Mouse (Mus musculus): Measurements from ENCODE around the gene Plcl1. TPM values are rescaled to one million over a fixed set of nuclear protein-coding genes. Genes with fewer than 3 reads are reported as not detected.

The Plcl1 gene
- total RNA-seq, 4 experiments from 2014 or later = 4.7 to 9.0 (median 6.6) TPM

GRCm38 (mm10) chr1:55618617-55619286 is 213.0 kb downstream of the Plcl1 start:
- DNase-seq = peak; percentile 29

- DNase-seq = no peak
These were observed 225.8 kb downstream of the Plcl1 start for GRCm38 (mm10) chr1:55631496-55631895.

GRCm38 (mm10) chr1:55632024-55632423 is 226.3 kb downstream of the Plcl1 start:
- no peak for DNase-seq

GRCm38 (mm10) chr1:55633326-55633725 is 227.6 kb downstream of the Plcl1 start:
- no peak for DNase-seq

GRCm38 (mm10) chr1:55659518-55660210 is 253.9 kb downstream of the Plcl1 start:
- no peak for DNase-seq

GRCm38 (mm10) chr1:55661381-55661780 is 255.7 kb downstream of the Plcl1 start:
- no peak for DNase-seq

GRCm38 (mm10) chr1:55665137-55665827 is 259.6 kb downstream of the Plcl1 start:
- no peak for DNase-seq

GRCm38 (mm10) chr1:55665828-55666673 is 260.3 kb downstream of the Plcl1 start:
- no peak for DNase-seq

- DNase-seq = no peak
These were observed 261.1 kb downstream of the Plcl1 start for GRCm38 (mm10) chr1:55666798-55667197.

- DNase-seq = no peak
These were observed 263.0 kb downstream of the Plcl1 start for GRCm38 (mm10) chr1:55668622-55669237.

- no peak for DNase-seq
These were observed 277.0 kb downstream of the Plcl1 start for GRCm38 (mm10) chr1:55682676-55683075.

- DNase-seq = no peak
These were observed 280.5 kb downstream of the Plcl1 start for GRCm38 (mm10) chr1:55686261-55686660.

- DNase-seq = no peak
These were observed 288.0 kb downstream of the Plcl1 start for GRCm38 (mm10) chr1:55693636-55694220.

- DNase-seq = no peak
These were observed 290.5 kb downstream of the Plcl1 start for GRCm38 (mm10) chr1:55696206-55696605.

- no peak for DNase-seq
These were observed 293.8 kb downstream of the Plcl1 start for GRCm38 (mm10) chr1:55699393-55699970.

GRCm38 (mm10) chr1:55700016-55700415 is 294.3 kb downstream of the Plcl1 start:
- no peak for DNase-seq

GRCm38 (mm10) chr1:55700726-55701125 is 295.0 kb downstream of the Plcl1 start:
- no peak for DNase-seq

GRCm38 (mm10) chr1:55701601-55702000 is 295.9 kb downstream of the Plcl1 start:
- DNase-seq = no peak

GRCm38 (mm10) chr1:55702106-55702505 is 296.4 kb downstream of the Plcl1 start:
- DNase-seq = no peak

- no peak for DNase-seq
These were observed 299.0 kb downstream of the Plcl1 start for GRCm38 (mm10) chr1:55704707-55705106.

GRCm38 (mm10) chr1:55705173-55705572 is 299.5 kb downstream of the Plcl1 start:
- DNase-seq = no peak

All from adrenal gland, adult 8-10 months (tissue).